Mouse (Mus musculus) MEL (cell line): Measurements from ENCODE around the gene Fscn2.

Source experiments
- CTCF ChIP-seq, 3 experiments: IDR thresholded peaks in 2 of 3; conservative IDR thresholded peaks in 1 of 3; 2 replicates each; pipeline ENCODE4 v1.5.1; 2011 to 2012; ENCODE audit warnings: low read length in 3 of 3, low read depth in 2 of 3, mild to moderate bottlenecking in 2 of 3, improper control_type of control experiment in 1 of 3, inconsistent platforms in 1 of 3, mixed read lengths in 1 of 3, moderate library complexity in 1 of 3; ENCODE audit not compliant: control insufficient read depth in 1 of 3, insufficient read depth in 1 of 3, poor library complexity in 1 of 3, severe bottlenecking in 1 of 3
- EP300 ChIP-seq, 2 experiments: IDR thresholded peaks; 2 replicates each; pipeline ENCODE4 v1.6.1; 2011; ENCODE audit warnings: improper control_type of control experiment in 2 of 2, low read length in 2 of 2, low read depth in 1 of 2, mild to moderate bottlenecking in 1 of 2
- ETS1 ChIP-seq: IDR thresholded peaks from 2 replicates; pipeline ENCODE4 v1.6.1; 2012; ENCODE audit warnings: low read depth, mild to moderate bottlenecking, inconsistent platforms, low read length, improper control_type of control experiment, moderate library complexity
- MAX ChIP-seq: IDR thresholded peaks from 2 replicates; pipeline ENCODE4 v1.6.1; 2011; ENCODE audit warnings: low read length, improper control_type of control experiment
- MXI1 ChIP-seq: IDR thresholded peaks from 2 replicates; pipeline ENCODE4 v1.6.1; 2011; ENCODE audit warnings: mild to moderate bottlenecking, low read depth, low read length, improper control_type of control experiment
- POLR2A ChIP-seq, 2 experiments: IDR thresholded peaks; 2 replicates each; pipeline ENCODE4 v1.6.1; 2011 to 2012; ENCODE audit warnings: low read length in 2 of 2, mild to moderate bottlenecking in 2 of 2, control low read depth in 1 of 2, improper control_type of control experiment in 1 of 2, low read depth in 1 of 2, moderate library complexity in 1 of 2; ENCODE audit not compliant: control insufficient read depth in 1 of 2, insufficient read depth in 1 of 2, poor library complexity in 1 of 2
- POLR2AphosphoS2 ChIP-seq: IDR thresholded peaks from 2 replicates; pipeline ENCODE4 v1.6.1; 2011; ENCODE audit warnings: low read length, improper control_type of control experiment

DNA sequence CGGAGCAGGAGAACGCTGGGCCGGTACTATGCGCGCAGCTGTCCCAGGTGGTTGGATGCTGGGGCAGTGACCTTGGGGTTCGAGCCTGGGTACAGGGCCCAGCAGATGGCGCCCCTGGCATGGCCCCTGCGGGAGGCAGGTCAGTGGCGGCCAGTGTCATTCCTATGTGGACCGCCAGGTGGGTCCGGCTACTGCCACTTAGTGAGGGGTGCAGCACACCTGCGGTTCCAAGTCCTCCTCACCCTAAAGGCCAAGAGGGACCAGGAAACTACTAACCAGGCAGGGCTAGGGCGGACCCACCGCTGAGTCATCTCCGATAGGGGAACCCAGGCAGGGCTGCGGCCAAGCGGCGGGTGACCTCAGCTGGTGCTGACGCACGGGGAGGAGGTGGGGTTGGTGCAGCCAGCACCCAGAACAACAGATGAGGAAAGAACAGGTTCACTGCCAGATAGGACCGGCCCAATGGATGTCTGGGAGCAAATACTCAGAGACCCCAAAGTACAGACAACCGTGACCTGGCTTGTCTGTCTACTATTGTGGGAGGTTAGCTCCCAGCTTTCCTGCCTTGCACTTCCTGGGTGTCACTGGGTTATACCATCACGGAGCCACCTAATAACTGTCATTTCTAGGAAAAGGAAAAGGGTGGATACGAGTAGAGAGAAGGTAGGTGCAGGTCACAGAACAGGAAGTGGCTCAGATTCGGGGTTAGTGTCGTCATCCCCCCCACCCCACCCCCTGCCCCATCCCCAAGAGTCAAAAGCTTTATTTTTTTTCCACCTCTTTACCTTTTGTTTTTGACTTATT is 7.6 kb upstream of the Fscn2 start:
- no peak for TF ChIP-seq MAX
- no peak for TF ChIP-seq POLR2AphosphoS2
- peak; percentile 56; the same call in 1 of the 2 replicates for TF ChIP-seq MXI1
- peak; percentile 40 to 66 (median 60) for TF ChIP-seq CTCF (IDR thresholded peaks at IDR 0.05 in 2 of 3, conservative IDR thresholded peaks at IDR 0.05 in 1 of 3; ENCODE audit: control insufficient read depth in 1 of 3, insufficient read depth in 1 of 3, low read depth in 2 of 3, low read length in 3 of 3, poor library complexity in 1 of 3, severe bottlenecking in 1 of 3)
- TF ChIP-seq POLR2A (IDR thresholded peaks at IDR 0.05; ENCODE audit: control insufficient read depth in 1 of 2, insufficient read depth in 1 of 2, low read depth in 1 of 2, low read length in 2 of 2, poor library complexity in 1 of 2): peak in 1 of 2 experiments; percentile 45; a peak in 1 of 4 replicates
- peak; percentile 48 to 67; a peak in 3 of 4 replicates for TF ChIP-seq EP300 (IDR thresholded peaks at IDR 0.05; ENCODE audit: low read depth in 1 of 2, low read length in 2 of 2)
- TF ChIP-seq ETS1: peak; percentile 99
